Mouse (Mus musculus): Measurements from ENCODE around the gene Lhx2. TPM values are rescaled to one million over a fixed set of nuclear protein-coding genes. Genes with fewer than 3 reads are reported as not detected.

The Lhx2 gene
- polyA plus RNA-seq (2012; rRNA removed), result 82.4 and 83.3 TPM in 2 replicates

DNA sequence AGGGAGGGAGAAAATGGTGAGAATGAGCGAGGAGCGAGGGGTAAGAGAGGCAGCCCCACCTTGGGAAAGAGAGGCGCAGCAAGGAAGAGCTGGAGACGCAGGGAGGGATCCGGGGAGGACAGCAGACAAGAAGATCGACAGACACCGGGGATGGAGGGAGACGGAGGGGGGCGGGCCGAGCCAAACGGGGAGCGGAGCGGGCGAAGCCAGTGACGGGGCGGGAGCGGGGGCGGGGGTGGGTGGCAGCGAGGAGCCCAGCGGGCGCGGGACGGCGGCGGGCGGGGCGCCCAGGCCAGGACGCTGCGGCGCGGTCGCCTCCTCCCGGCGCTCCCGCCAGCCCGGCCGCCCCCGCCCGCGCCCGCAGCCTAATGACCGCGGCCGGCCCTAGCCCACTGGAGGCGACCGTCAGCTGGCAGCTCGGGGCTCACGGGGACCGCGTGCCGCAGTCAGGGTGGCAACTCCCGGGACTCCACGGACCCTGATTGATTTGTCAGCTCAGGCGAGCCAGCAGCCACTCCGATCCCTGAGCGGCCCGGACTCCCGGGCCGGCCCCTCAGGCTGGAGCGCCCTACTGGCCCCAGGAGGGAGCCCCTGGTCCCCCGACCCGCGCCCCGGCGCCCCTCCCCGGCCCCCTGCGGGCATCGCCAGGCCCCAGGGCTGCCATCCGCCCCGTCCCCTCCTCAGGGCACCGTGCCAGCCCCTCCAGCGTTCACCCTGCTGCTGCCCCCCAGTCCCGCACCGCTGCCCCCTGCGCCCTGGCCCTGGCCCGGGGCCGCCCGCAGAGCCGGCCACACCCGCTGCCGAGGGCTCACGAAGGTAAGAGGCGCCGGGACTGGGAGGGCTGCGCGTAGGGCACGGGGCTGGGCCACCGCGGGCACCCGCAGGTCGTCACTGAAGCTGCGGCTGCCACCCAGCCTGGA, at the start of gene Lhx2:
Lhx2 (plus strand) TSS at position 292 of the 920 bp plus-strand sequence.
- H3K4me1 ChIP-seq (ENCODE audit: control insufficient read depth, insufficient read depth, low read length), result no peaks in the 10 kb centered on the region
- H3K27ac ChIP-seq (ENCODE audit: insufficient read depth, low read length), result no peak within 1 kb of the TSS
- TF ChIP-seq POLR2A (IDR thresholded peaks at IDR 0.05; ENCODE audit: extremely low read depth, insufficient read depth, low read length), result no peak
- no peak for TF ChIP-seq CTCF (IDR thresholded peaks at IDR 0.05; ENCODE audit: extremely low read depth, insufficient read depth, low read length)
- H3K4me3 ChIP-seq (ENCODE audit: insufficient read depth, low read length), result peak within 1 kb of the TSS; percentile 76

DNA sequence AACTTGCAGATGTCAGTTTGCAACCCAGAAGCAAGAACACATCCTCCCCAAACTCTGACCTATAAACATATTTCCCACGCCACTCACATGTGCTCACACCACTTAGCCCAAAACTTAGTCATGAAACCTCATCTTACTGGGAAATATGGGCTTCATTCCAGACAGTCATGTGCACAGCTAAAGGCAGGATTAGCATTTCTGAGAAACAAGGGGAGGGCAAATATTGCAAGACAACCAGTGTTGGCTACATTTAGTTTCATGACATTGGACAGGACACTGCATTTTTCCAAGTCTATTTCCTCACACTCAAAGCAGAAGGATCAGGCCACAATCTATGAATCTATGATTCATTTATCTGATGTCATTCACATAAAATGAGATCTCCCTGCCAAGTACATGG, 47.6 kb upstream of the Lhx2 start:
- no peak overlapping the region for H3K4me3 ChIP-seq (ENCODE audit: insufficient read depth, low read length)
- H3K4me1 ChIP-seq (ENCODE audit: control insufficient read depth, insufficient read depth, low read length), result peaks cover 2% of the 10 kb centered on the region; the same call in 1 of the 2 replicates
- H3K27ac ChIP-seq (ENCODE audit: insufficient read depth, low read length), result no peak overlapping the region
- no peak for TF ChIP-seq POLR2A (IDR thresholded peaks at IDR 0.05; ENCODE audit: extremely low read depth, insufficient read depth, low read length)
- no peak for TF ChIP-seq CTCF (IDR thresholded peaks at IDR 0.05; ENCODE audit: extremely low read depth, insufficient read depth, low read length)

DNA sequence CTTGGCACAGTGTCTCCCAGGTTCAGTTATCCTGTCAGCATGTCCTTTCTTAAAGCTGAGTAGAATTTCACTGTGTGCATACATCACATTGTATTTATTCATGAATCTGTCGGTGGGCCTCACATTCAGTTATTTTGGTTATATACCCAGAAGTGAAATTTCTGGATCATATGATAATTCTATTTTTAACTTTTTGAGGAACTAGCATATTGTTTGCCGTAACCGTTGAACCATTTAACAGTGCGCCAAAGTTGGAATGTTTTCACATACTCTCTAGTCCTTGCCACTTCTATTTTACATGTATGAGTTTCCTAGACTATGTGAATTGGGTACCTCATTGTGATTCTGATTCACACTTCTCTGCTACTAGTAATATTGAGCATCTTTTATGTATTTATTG, 43.1 kb upstream of the Lhx2 start:
- no peak overlapping the region for H3K4me3 ChIP-seq (ENCODE audit: insufficient read depth, low read length)
- no peaks in the 10 kb centered on the region for H3K4me1 ChIP-seq (ENCODE audit: control insufficient read depth, insufficient read depth, low read length)
- TF ChIP-seq CTCF (IDR thresholded peaks at IDR 0.05; ENCODE audit: extremely low read depth, insufficient read depth, low read length), result no peak
- no peak for TF ChIP-seq POLR2A (IDR thresholded peaks at IDR 0.05; ENCODE audit: extremely low read depth, insufficient read depth, low read length)
- H3K27ac ChIP-seq (ENCODE audit: insufficient read depth, low read length), result no peak overlapping the region

DNA sequence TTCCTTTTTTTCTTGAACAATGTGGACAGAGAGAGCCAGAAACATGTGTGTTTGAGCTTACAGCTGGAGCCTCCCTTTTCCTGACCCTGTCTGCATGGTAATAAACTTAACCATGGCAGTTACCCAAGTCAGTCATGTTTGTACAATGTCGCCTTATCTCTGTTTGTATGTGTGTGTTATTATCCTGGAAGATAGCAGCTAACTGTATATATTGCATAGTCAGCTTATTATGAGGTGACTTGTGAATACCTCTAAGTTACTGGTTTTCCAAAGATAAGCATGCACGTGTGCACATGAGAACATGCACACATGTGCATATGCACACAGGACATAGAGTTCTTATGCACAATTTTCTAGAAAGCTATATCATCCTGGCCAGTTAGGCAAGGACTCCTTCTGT, 38.1 kb upstream of the Lhx2 start:
- H3K4me1 ChIP-seq (ENCODE audit: control insufficient read depth, insufficient read depth, low read length), result no peaks in the 10 kb centered on the region
- no peak overlapping the region for H3K27ac ChIP-seq (ENCODE audit: insufficient read depth, low read length)
- no peak overlapping the region for H3K4me3 ChIP-seq (ENCODE audit: insufficient read depth, low read length)
- TF ChIP-seq POLR2A (IDR thresholded peaks at IDR 0.05; ENCODE audit: extremely low read depth, insufficient read depth, low read length), result no peak
- no peak for TF ChIP-seq CTCF (IDR thresholded peaks at IDR 0.05; ENCODE audit: extremely low read depth, insufficient read depth, low read length)

DNA sequence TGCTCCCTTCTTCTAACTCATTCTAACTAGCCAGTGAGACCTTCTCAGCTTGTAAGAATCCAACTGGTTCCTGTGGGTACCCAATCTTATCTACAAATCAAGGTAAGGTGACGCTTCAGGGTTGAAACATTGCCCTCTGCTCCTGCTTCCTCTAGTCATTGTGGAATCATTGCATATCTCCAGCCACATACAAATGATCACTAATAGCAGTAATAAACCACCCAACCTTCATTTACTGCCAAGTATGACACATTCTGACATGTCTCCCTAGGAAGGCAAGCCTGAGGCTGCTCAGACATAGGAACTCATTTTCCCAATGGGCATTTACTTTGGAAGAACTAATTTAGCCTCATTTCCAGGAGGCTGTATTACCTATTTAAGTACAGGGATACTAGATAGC, 33.9 kb upstream of the Lhx2 start:
- H3K27ac ChIP-seq (ENCODE audit: insufficient read depth, low read length), result no peak overlapping the region
- no peak overlapping the region for H3K4me3 ChIP-seq (ENCODE audit: insufficient read depth, low read length)
- no peaks in the 10 kb centered on the region for H3K4me1 ChIP-seq (ENCODE audit: control insufficient read depth, insufficient read depth, low read length)
- TF ChIP-seq CTCF (IDR thresholded peaks at IDR 0.05; ENCODE audit: extremely low read depth, insufficient read depth, low read length), result no peak
- TF ChIP-seq POLR2A (IDR thresholded peaks at IDR 0.05; ENCODE audit: extremely low read depth, insufficient read depth, low read length), result no peak

GRCm38 (mm10) chr2:38312921-38313320, 26.2 kb upstream of the Lhx2 start:
- Histone ChIP-seq H3K27ac (ENCODE audit: insufficient read depth, low read length) (no peak overlapping the region), H3K4me3 (ENCODE audit: insufficient read depth, low read length) (no peak overlapping the region), H3K4me1 (ENCODE audit: control insufficient read depth, insufficient read depth, low read length) (no peaks in the 10 kb centered on the region)
- TF ChIP-seq CTCF (IDR thresholded peaks at IDR 0.05; ENCODE audit: extremely low read depth, insufficient read depth, low read length), result no peak
- TF ChIP-seq POLR2A (IDR thresholded peaks at IDR 0.05; ENCODE audit: extremely low read depth, insufficient read depth, low read length), result no peak

DNA sequence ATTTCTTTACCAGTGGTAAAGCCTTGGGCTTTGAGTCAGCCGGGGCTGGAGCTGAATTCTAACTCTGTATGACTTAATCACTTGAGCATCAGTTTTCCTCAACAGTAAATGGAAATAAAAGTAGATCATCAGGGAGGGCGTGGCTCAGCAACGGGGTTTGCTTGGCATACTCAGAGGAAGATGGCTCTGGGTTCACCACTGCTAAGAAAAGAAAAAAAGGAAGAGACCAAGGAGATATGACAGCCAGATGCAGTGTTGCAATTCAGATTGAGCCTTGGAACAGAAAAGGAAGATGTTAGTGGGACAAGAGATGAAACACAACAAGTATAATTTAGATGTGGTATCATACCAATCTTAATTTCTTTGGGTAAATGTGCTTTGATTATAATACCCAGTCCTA, 25.7 kb upstream of the Lhx2 start:
- no peak overlapping the region for H3K27ac ChIP-seq (ENCODE audit: insufficient read depth, low read length)
- TF ChIP-seq POLR2A (IDR thresholded peaks at IDR 0.05; ENCODE audit: extremely low read depth, insufficient read depth, low read length) (no peak), CTCF (IDR thresholded peaks at IDR 0.05; ENCODE audit: extremely low read depth, insufficient read depth, low read length) (no peak)
- H3K4me3 ChIP-seq (ENCODE audit: insufficient read depth, low read length), result no peak overlapping the region
- H3K4me1 ChIP-seq (ENCODE audit: control insufficient read depth, insufficient read depth, low read length), result no peaks in the 10 kb centered on the region

DNA sequence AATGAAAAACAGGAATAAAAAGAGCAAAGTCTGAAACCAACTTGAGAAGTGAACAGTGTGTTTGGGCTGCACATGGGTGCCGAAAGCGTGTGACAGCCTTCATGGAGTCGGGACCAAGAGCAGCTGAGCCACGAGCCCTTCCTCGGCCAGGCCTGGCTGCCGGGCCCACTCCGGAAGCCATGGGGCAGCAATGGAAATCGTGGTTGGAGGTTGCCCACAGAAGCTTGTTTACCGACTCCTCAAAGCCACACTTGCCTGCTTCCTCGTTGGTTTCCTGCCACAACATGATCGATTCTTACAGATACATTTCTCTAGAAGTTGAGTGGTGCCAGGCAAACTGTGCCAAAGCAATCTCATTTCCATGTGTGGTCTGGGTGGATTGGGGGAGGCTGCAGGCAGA, 20.0 kb upstream of the Lhx2 start:
- Histone ChIP-seq H3K27ac (ENCODE audit: insufficient read depth, low read length) (no peak overlapping the region), H3K4me3 (ENCODE audit: insufficient read depth, low read length) (no peak overlapping the region), H3K4me1 (ENCODE audit: control insufficient read depth, insufficient read depth, low read length) (no peaks in the 10 kb centered on the region)
- TF ChIP-seq POLR2A (IDR thresholded peaks at IDR 0.05; ENCODE audit: extremely low read depth, insufficient read depth, low read length) (no peak), CTCF (IDR thresholded peaks at IDR 0.05; ENCODE audit: extremely low read depth, insufficient read depth, low read length) (no peak)

DNA sequence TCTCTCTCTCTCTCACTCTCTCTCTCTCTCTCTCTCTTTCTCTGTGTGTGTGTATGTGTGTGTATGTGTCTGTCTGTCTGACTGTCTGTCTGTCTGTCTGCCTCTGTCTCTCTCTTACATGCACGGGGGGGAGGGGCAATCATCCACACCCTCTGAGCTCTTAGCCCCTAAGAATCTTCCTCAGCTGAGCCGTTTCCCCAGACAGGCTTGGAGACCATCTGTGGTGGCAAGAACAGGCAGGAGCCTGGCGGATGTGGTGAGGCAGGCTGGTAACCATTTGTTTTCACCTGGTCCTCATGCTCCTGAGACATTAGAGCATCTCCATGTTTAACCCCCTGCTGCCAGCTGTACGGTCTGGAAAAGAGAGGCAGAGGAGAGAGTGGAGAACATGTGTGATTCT, 18.2 kb upstream of the Lhx2 start:
- no peak for TF ChIP-seq CTCF (IDR thresholded peaks at IDR 0.05; ENCODE audit: extremely low read depth, insufficient read depth, low read length)
- no peak for TF ChIP-seq POLR2A (IDR thresholded peaks at IDR 0.05; ENCODE audit: extremely low read depth, insufficient read depth, low read length)
- H3K4me3 ChIP-seq (ENCODE audit: insufficient read depth, low read length), result no peak overlapping the region
- no peak overlapping the region for H3K27ac ChIP-seq (ENCODE audit: insufficient read depth, low read length)
- H3K4me1 ChIP-seq (ENCODE audit: control insufficient read depth, insufficient read depth, low read length), result no peaks in the 10 kb centered on the region

DNA sequence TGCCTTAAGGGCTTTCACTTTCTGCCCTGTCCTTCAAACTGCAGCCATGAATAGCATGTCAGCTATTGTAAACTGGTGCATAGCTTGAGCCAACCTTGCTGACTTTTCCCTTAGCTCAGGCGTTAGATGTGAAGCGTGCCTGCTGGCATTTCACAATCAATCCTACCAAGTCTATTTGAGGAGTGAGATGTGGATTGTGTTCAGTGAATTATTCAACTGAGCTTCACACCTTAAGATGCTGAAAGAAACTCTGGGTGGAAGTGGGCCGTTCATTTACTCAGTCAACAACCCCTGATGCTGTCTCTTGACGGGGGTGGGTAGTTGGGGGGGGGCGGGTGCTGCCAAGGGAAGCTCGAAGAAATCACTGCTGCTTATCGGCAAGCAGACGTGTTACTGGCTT, 15.7 kb upstream of the Lhx2 start:
- no peak for TF ChIP-seq CTCF (IDR thresholded peaks at IDR 0.05; ENCODE audit: extremely low read depth, insufficient read depth, low read length)

More for the DNA sequence above, 15.7 kb upstream of the Lhx2 start:
- H3K4me1 ChIP-seq (ENCODE audit: control insufficient read depth, insufficient read depth, low read length), result no peaks in the 10 kb centered on the region
- no peak overlapping the region for H3K4me3 ChIP-seq (ENCODE audit: insufficient read depth, low read length)
- no peak overlapping the region for H3K27ac ChIP-seq (ENCODE audit: insufficient read depth, low read length)
